Mouse (Mus musculus): ENCODE results near the gene Hcrtr2. TPM values are rescaled to one million over a fixed set of nuclear protein-coding genes. Genes with fewer than 3 reads are reported as not detected.

Gene Hcrtr2
- polyA plus RNA-seq, 1 experiment from 2014 or later = 0.04 TPM

DNA sequence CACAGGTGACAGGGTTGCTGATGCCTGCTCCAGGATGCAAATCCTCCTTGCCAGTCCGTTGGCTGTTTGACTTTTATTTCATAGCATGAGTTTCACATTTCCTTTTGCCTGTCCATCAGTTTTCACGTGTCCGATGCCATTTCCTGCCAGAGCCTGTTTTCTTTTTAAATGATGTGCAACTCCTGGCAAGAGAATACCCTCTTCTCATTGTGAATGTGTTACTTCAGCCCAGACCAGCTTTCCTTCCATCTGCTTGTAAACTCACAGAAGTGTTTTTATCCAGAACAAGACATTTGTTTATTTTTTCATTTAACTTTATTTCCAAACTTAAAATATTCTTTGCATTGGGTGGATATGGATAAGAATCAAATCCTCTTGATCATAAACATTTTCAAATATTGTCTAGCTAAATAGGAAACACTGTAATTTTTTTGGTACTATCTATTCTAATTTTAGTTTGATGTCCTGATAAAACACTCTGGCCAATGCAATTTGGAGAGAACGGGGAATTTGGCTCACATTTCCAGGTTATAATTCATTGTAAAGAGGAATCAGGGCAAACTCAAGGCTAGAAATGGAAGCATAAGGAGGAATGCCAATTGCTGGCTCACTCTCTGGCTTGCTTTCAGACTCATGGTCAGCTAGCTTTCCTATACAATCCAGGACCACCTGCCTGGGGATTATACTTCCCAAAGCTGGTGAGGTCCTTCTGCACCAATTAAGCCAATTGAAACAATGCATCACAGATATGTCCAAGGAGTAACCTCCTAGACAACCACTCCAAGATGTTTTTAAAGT lies 106.3 kb downstream of the Hcrtr2 start:
- H3K9ac ChIP-seq (ENCODE audit: low read length) = no peak overlapping the region
- no peak overlapping the region for H3K4me2 ChIP-seq (ENCODE audit: low read length)
- H3K4me1 ChIP-seq (replicated peaks; ENCODE audit: control insufficient read depth, insufficient read depth, low read length) = no peaks in the 10 kb centered on the region
- H3K4me3 ChIP-seq (ENCODE audit: low read depth, low read length) = no peak overlapping the region
- no peak for ATAC-seq (replicated peaks; ENCODE audit: low FRiP score, low TSS enrichment, low read depth)
- no peaks in the 10 kb centered on the region for H3K36me3 ChIP-seq (ENCODE audit: control insufficient read depth, insufficient read depth, low read length)
- H3K27ac ChIP-seq (ENCODE audit: low read depth) = no peak overlapping the region
- DNase-seq (ENCODE audit: low spot score) = no peak
- no peaks in the 10 kb centered on the region for H3K27me3 ChIP-seq (replicated peaks; ENCODE audit: control insufficient read depth, insufficient read depth, low read length)
- 54% methylated on average over 4 of the region's 4 CpGs for WGBS
- H3K9me3 ChIP-seq (ENCODE audit: control insufficient read depth, low read length) = no peaks in the 10 kb centered on the region

DNA sequence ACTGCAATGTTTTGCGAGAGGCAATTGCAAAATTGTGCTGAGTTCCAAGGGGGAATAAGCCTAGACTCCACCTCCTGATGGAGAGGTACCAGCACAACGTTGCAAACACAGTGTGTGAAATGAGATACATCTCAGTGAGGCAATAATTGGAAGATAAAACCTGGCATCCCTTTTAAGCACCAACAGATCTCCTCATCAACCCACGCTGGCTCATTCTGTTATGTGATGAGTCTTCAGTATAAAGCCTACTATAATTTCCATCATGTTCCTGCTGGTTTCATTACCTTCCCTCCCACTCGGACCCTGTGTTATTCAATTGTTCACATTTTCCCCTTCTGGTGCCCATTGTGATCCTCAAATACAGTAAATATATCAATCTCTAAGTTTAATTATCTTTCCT lies 109.0 kb downstream of the Hcrtr2 start:
- Histone ChIP-seq H3K27ac (ENCODE audit: low read depth) (no peak overlapping the region), H3K4me1 (replicated peaks; ENCODE audit: control insufficient read depth, insufficient read depth, low read length) (no peaks in the 10 kb centered on the region), H3K36me3 (ENCODE audit: control insufficient read depth, insufficient read depth, low read length) (no peaks in the 10 kb centered on the region), H3K27me3 (replicated peaks; ENCODE audit: control insufficient read depth, insufficient read depth, low read length) (no peaks in the 10 kb centered on the region), H3K9me3 (ENCODE audit: control insufficient read depth, low read length) (no peaks in the 10 kb centered on the region), H3K9ac (ENCODE audit: low read length) (no peak overlapping the region), H3K4me2 (ENCODE audit: low read length) (no peak overlapping the region), H3K4me3 (ENCODE audit: low read depth, low read length) (no peak overlapping the region)
- 76% methylated on average over 4 of the region's 4 CpGs for WGBS
- DNase-seq (ENCODE audit: low spot score) = no peak
- ATAC-seq (replicated peaks; ENCODE audit: low FRiP score, low TSS enrichment, low read depth) = no peak

DNA sequence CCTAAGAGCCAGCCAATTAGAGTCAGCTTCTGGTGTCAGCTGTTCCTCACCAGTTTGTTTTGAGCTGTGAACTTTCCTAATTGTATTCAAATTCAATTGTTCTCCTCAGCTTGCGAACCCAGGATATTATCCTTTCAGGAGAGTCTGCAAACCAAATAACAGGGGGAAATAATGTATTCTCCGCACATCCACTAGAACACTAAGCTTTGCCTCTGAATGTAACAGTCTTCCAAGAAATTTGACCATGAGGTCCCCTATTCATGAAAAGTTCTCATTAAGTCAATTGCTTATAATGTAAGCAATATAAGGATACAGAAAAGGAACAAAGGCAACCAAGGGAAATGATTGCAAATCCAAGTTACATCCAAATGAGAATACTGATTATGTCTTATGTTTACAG lies 110.1 kb downstream of the Hcrtr2 start, which contains the start of gene Gfral:
Gfral (minus strand) TSS at position 101 of the 400 bp plus-strand sequence.
- 89% methylated on average over 2 of the region's 2 CpGs for WGBS
- Histone ChIP-seq H3K36me3 (ENCODE audit: control insufficient read depth, insufficient read depth, low read length) (no peaks in the 10 kb centered on the region), H3K4me1 (replicated peaks; ENCODE audit: control insufficient read depth, insufficient read depth, low read length) (no peaks in the 10 kb centered on the region)

DNA sequence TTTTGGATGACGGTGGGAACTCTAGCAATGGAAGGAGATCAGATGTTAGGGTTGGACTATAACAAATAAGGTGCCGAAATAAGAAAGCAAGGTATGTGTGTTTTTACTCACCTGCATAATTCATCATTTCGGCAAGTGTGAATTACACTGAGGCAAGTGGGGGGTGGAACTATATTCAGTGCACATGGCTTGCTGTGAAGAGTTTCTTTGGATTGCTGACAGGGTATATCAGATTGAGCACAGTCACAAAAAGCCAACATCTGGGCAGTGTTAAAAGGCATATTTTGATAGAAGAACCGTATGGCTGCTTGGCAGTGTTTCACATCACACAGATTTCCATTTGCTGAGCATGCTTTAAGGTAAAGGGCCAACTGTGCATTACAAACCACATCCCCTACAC lies 126.7 kb downstream of the Hcrtr2 start:
- 79% methylated on average over 4 of the region's 4 CpGs for WGBS
- no peak for ATAC-seq (replicated peaks; ENCODE audit: low FRiP score, low TSS enrichment, low read depth)
- no peak overlapping the region for H3K4me2 ChIP-seq (ENCODE audit: low read length)
- no peaks in the 10 kb centered on the region for H3K27me3 ChIP-seq (replicated peaks; ENCODE audit: control insufficient read depth, insufficient read depth, low read length)
- no peaks in the 10 kb centered on the region for H3K9me3 ChIP-seq (ENCODE audit: control insufficient read depth, low read length)
- H3K4me3 ChIP-seq (ENCODE audit: low read depth, low read length) = no peak overlapping the region
- DNase-seq (ENCODE audit: low spot score) = no peak
- H3K4me1 ChIP-seq (replicated peaks; ENCODE audit: control insufficient read depth, insufficient read depth, low read length) = no peaks in the 10 kb centered on the region
- no peak overlapping the region for H3K9ac ChIP-seq (ENCODE audit: low read length)
- no peak overlapping the region for H3K27ac ChIP-seq (ENCODE audit: low read depth)
- no peaks in the 10 kb centered on the region for H3K36me3 ChIP-seq (ENCODE audit: control insufficient read depth, insufficient read depth, low read length)

More for the DNA sequence above, 110.1 kb downstream of the Hcrtr2 start, which contains the start of gene Gfral:
- no peak for DNase-seq (ENCODE audit: low spot score)
- Histone ChIP-seq H3K27ac (ENCODE audit: low read depth) (no peak within 1 kb of the TSS), H3K27me3 (replicated peaks; ENCODE audit: control insufficient read depth, insufficient read depth, low read length) (no peaks in the 10 kb centered on the region), H3K9ac (ENCODE audit: low read length) (no peak within 1 kb of the TSS), H3K4me3 (ENCODE audit: low read depth, low read length) (no peak within 1 kb of the TSS), H3K4me2 (ENCODE audit: low read length) (no peak within 1 kb of the TSS), H3K9me3 (ENCODE audit: control insufficient read depth, low read length) (no peaks in the 10 kb centered on the region)
- no peak for ATAC-seq (replicated peaks; ENCODE audit: low FRiP score, low TSS enrichment, low read depth)

DNA sequence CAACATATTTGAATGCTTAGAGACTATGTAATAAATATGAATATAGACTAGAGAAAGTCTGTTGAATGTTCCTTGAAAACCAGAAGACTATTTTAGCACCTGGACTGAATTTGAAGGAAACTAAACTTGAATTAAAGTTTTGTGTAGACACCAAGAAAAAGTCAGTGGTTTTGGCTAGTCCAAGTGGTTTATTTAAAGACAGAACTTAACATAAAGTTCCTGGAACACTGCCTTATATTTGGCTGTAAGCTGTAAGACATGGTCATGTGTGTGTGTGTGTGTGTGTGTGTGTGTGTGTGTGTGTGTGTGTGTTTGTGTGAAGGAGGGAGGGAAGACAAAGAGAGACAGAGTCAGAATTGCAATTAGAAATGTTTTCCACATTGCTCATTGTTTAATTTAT lies 144.4 kb downstream of the Hcrtr2 start:
- ATAC-seq (replicated peaks; ENCODE audit: low FRiP score, low TSS enrichment, low read depth) = no peak
- no peaks in the 10 kb centered on the region for H3K4me1 ChIP-seq (replicated peaks; ENCODE audit: control insufficient read depth, insufficient read depth, low read length)
- no peak overlapping the region for H3K4me2 ChIP-seq (ENCODE audit: low read length)

More for the DNA sequence above, 144.4 kb downstream of the Hcrtr2 start:
- no peak overlapping the region for H3K9ac ChIP-seq (ENCODE audit: low read length)
- DNase-seq (ENCODE audit: low spot score) = no peak
- H3K27me3 ChIP-seq (replicated peaks; ENCODE audit: control insufficient read depth, insufficient read depth, low read length) = no peaks in the 10 kb centered on the region
- H3K27ac ChIP-seq (ENCODE audit: low read depth) = no peak overlapping the region
- H3K36me3 ChIP-seq (ENCODE audit: control insufficient read depth, insufficient read depth, low read length) = no peaks in the 10 kb centered on the region
- no peak overlapping the region for H3K4me3 ChIP-seq (ENCODE audit: low read depth, low read length)
- H3K9me3 ChIP-seq (ENCODE audit: control insufficient read depth, low read length) = no peaks in the 10 kb centered on the region

Other genes starting within 250 kb of the Hcrtr2 start
- not detected in 2 replicates for gene Gfral, start 110.2 kb downstream of the Hcrtr2 start, polyA plus RNA-seq (2014; fragmentation: Nextera tagmentation; extraction: Ambion mirVana)
- 13.6 and 14.5 TPM in 2 replicates for gene Fam83b, start 243.3 kb upstream of the Hcrtr2 start, polyA plus RNA-seq (2014; fragmentation: Nextera tagmentation; extraction: Ambion mirVana)